Mouse (Mus musculus): Measurements from ENCODE around the gene Ptpn21. TPM values are rescaled to one million over a fixed set of nuclear protein-coding genes. Genes with fewer than 3 reads are reported as not detected.

The Ptpn21 gene
- polyA plus RNA-seq, 1 experiment from 2014 or later: 10.8 TPM

- whole genome bisulfite sequencing: 27% methylated on average over 3 of the region's 3 CpGs
- ATAC-seq (ENCODE audit: insufficient number of reproducible peaks, low FRiP score, low TSS enrichment, low read depth): no peak
- no peak overlapping the region for H3K4me2 ChIP-seq
These were observed 16.6 kb downstream of the Ptpn21 start for GRCm38 (mm10) chr12:98720628-98721027.

GRCm38 (mm10) chr12:98716142-98716541 lies 21.1 kb downstream of the Ptpn21 start:
- ATAC-seq (ENCODE audit: insufficient number of reproducible peaks, low FRiP score, low TSS enrichment, low read depth): no peak
- H3K9ac ChIP-seq: no peak overlapping the region
- no peak overlapping the region for H3K4me3 ChIP-seq
- H3K4me1 ChIP-seq: 0 out of 2 replicates have a peak, but pooled peaks cover 3% of the 10 kb centered on the region
- WGBS: 91% methylated on average over 2 of the region's 2 CpGs
- no peaks in the 10 kb centered on the region for H3K9me3 ChIP-seq
- no peak overlapping the region for H3K4me2 ChIP-seq
- no peaks in the 10 kb centered on the region for H3K27me3 ChIP-seq
- H3K27ac ChIP-seq: no peak overlapping the region
- H3K36me3 ChIP-seq: no peaks in the 10 kb centered on the region

More at GRCm38 (mm10) chr12:98720628-98721027, 16.6 kb downstream of the Ptpn21 start:
- Histone ChIP-seq H3K36me3 (no peaks in the 10 kb centered on the region; the same call in 1 of the 2 replicates), H3K27ac (no peak overlapping the region), H3K4me3 (no peak overlapping the region), H3K27me3 (no peaks in the 10 kb centered on the region), H3K9ac (no peak overlapping the region), H3K4me1 (no peaks in the 10 kb centered on the region), H3K9me3 (no peaks in the 10 kb centered on the region)

GRCm38 (mm10) chr12:98714757-98715156 lies 22.4 kb downstream of the Ptpn21 start:
- no peaks in the 10 kb centered on the region for H3K9me3 ChIP-seq
- no peaks in the 10 kb centered on the region for H3K36me3 ChIP-seq
- H3K4me2 ChIP-seq: no peak overlapping the region
- WGBS: 42% methylated on average over 11 of the region's 11 CpGs
- H3K9ac ChIP-seq: no peak overlapping the region
- H3K4me3 ChIP-seq: no peak overlapping the region
- no peaks in the 10 kb centered on the region for H3K27me3 ChIP-seq
- H3K4me1 ChIP-seq: 0 out of 2 replicates have a peak, but pooled peaks cover 3% of the 10 kb centered on the region
- no peak overlapping the region for H3K27ac ChIP-seq
- no peak for ATAC-seq (ENCODE audit: insufficient number of reproducible peaks, low FRiP score, low TSS enrichment, low read depth)

- no peak for ATAC-seq (ENCODE audit: insufficient number of reproducible peaks, low FRiP score, low TSS enrichment, low read depth)
- WGBS: 51% methylated on average over 7 of the region's 7 CpGs
- no peak overlapping the region for H3K4me2 ChIP-seq
These were observed 23.5 kb downstream of the Ptpn21 start for GRCm38 (mm10) chr12:98713621-98714103.

GRCm38 (mm10) chr12:98712819-98713218 lies 24.4 kb downstream of the Ptpn21 start:
- no peaks in the 10 kb centered on the region for H3K9me3 ChIP-seq
- ATAC-seq (ENCODE audit: insufficient number of reproducible peaks, low FRiP score, low TSS enrichment, low read depth): no peak
- H3K4me3 ChIP-seq: no peak overlapping the region
- H3K36me3 ChIP-seq: no peaks in the 10 kb centered on the region
- no peaks in the 10 kb centered on the region for H3K27me3 ChIP-seq
- no peak overlapping the region for H3K27ac ChIP-seq
- WGBS: 77% methylated on average over 6 of the region's 6 CpGs
- no peak overlapping the region for H3K4me2 ChIP-seq
- H3K4me1 ChIP-seq: 0 out of 2 replicates have a peak, but pooled peaks cover 3% of the 10 kb centered on the region
- no peak overlapping the region for H3K9ac ChIP-seq

More at GRCm38 (mm10) chr12:98713621-98714103, 23.5 kb downstream of the Ptpn21 start:
- Histone ChIP-seq H3K27ac (no peak overlapping the region), H3K4me3 (no peak overlapping the region), H3K9ac (no peak overlapping the region), H3K27me3 (no peaks in the 10 kb centered on the region), H3K4me1 (0 out of 2 replicates have a peak, but pooled peaks cover 3% of the 10 kb centered on the region), H3K9me3 (no peaks in the 10 kb centered on the region), H3K36me3 (no peaks in the 10 kb centered on the region)

GRCm38 (mm10) chr12:98703961-98704360 lies 33.2 kb downstream of the Ptpn21 start:
- Histone ChIP-seq H3K9ac (no peak overlapping the region), H3K4me3 (no peak overlapping the region), H3K9me3 (no peaks in the 10 kb centered on the region), H3K27ac (no peak overlapping the region), H3K4me1 (no peaks in the 10 kb centered on the region), H3K36me3 (peaks cover 21% of the 10 kb centered on the region), H3K27me3 (no peaks in the 10 kb centered on the region), H3K4me2 (no peak overlapping the region)
- no peak for ATAC-seq (ENCODE audit: insufficient number of reproducible peaks, low FRiP score, low TSS enrichment, low read depth)
- WGBS: 85% methylated on average over 10 of the region's 10 CpGs

- Histone ChIP-seq H3K9ac (no peak overlapping the region), H3K4me1 (no peaks in the 10 kb centered on the region), H3K9me3 (no peaks in the 10 kb centered on the region), H3K27ac (no peak overlapping the region), H3K36me3 (peaks cover 21% of the 10 kb centered on the region), H3K4me3 (no peak overlapping the region), H3K27me3 (no peaks in the 10 kb centered on the region), H3K4me2 (no peak overlapping the region)
- 46% methylated on average over 2 of the region's 2 CpGs for WGBS
- ATAC-seq (ENCODE audit: insufficient number of reproducible peaks, low FRiP score, low TSS enrichment, low read depth): no peak
These were observed 33.7 kb downstream of the Ptpn21 start for GRCm38 (mm10) chr12:98703554-98703953.

- Histone ChIP-seq H3K36me3 (peaks cover 21% of the 10 kb centered on the region), H3K27me3 (no peaks in the 10 kb centered on the region), H3K4me3 (no peak overlapping the region), H3K9me3 (no peaks in the 10 kb centered on the region), H3K4me2 (no peak overlapping the region), H3K9ac (no peak overlapping the region), H3K27ac (no peak overlapping the region), H3K4me1 (no peaks in the 10 kb centered on the region)
- 88% methylated on average over 9 of the region's 9 CpGs for WGBS
- no peak for ATAC-seq (ENCODE audit: insufficient number of reproducible peaks, low FRiP score, low TSS enrichment, low read depth)
These were observed 35.6 kb downstream of the Ptpn21 start for GRCm38 (mm10) chr12:98701564-98701963.

GRCm38 (mm10) chr12:98697202-98697601 lies 40.0 kb downstream of the Ptpn21 start:
- H3K9ac ChIP-seq: no peak overlapping the region
- no peak overlapping the region for H3K4me3 ChIP-seq
- peaks cover 19% of the 10 kb centered on the region for H3K36me3 ChIP-seq
- no peak overlapping the region for H3K4me2 ChIP-seq
- no peak overlapping the region for H3K27ac ChIP-seq
- WGBS: 46% methylated on average over 5 of the region's 5 CpGs
- H3K9me3 ChIP-seq: no peaks in the 10 kb centered on the region
- ATAC-seq (ENCODE audit: insufficient number of reproducible peaks, low FRiP score, low TSS enrichment, low read depth): no peak
- no peaks in the 10 kb centered on the region for H3K4me1 ChIP-seq
- no peaks in the 10 kb centered on the region for H3K27me3 ChIP-seq

GRCm38 (mm10) chr12:98690230-98690629 lies 47.0 kb downstream of the Ptpn21 start:
- peaks cover 49% of the 10 kb centered on the region for H3K36me3 ChIP-seq
- WGBS: 85% methylated on average over 8 of the region's 8 CpGs
- no peak overlapping the region for H3K4me2 ChIP-seq
- H3K27me3 ChIP-seq: no peaks in the 10 kb centered on the region
- H3K9me3 ChIP-seq: no peaks in the 10 kb centered on the region
- no peak for ATAC-seq (ENCODE audit: insufficient number of reproducible peaks, low FRiP score, low TSS enrichment, low read depth)
- H3K4me3 ChIP-seq: no peak overlapping the region
- no peak overlapping the region for H3K9ac ChIP-seq
- no peaks in the 10 kb centered on the region for H3K4me1 ChIP-seq
- H3K27ac ChIP-seq: no peak overlapping the region

- Histone ChIP-seq H3K4me1 (no peaks in the 10 kb centered on the region), H3K9me3 (no peaks in the 10 kb centered on the region), H3K4me2 (no peak overlapping the region), H3K36me3 (peaks cover 56% of the 10 kb centered on the region), H3K4me3 (no peak overlapping the region), H3K9ac (no peak overlapping the region), H3K27me3 (no peaks in the 10 kb centered on the region), H3K27ac (no peak overlapping the region; the same call in 1 of the 2 replicates)
- ATAC-seq (ENCODE audit: insufficient number of reproducible peaks, low FRiP score, low TSS enrichment, low read depth): no peak
- WGBS: 67% methylated on average over 6 of the region's 6 CpGs
These were observed 53.6 kb downstream of the Ptpn21 start for GRCm38 (mm10) chr12:98683574-98683973.

- Histone ChIP-seq H3K27me3 (no peaks in the 10 kb centered on the region), H3K36me3 (peaks cover 56% of the 10 kb centered on the region), H3K4me1 (no peaks in the 10 kb centered on the region), H3K27ac (no peak overlapping the region; the same call in 1 of the 2 replicates), H3K4me3 (no peak overlapping the region), H3K9me3 (no peaks in the 10 kb centered on the region), H3K9ac (no peak overlapping the region), H3K4me2 (no peak overlapping the region)
- 70% methylated on average over 11 of the region's 11 CpGs for whole genome bisulfite sequencing
- no peak for ATAC-seq (ENCODE audit: insufficient number of reproducible peaks, low FRiP score, low TSS enrichment, low read depth)
These were observed 54.0 kb downstream of the Ptpn21 start for GRCm38 (mm10) chr12:98683171-98683570.

- Histone ChIP-seq H3K27ac (no peak overlapping the region), H3K4me1 (no peaks in the 10 kb centered on the region), H3K9me3 (no peaks in the 10 kb centered on the region), H3K9ac (no peak overlapping the region), H3K4me2 (no peak overlapping the region), H3K36me3 (peaks cover 47% of the 10 kb centered on the region), H3K4me3 (no peak overlapping the region), H3K27me3 (no peaks in the 10 kb centered on the region)
- no peak for ATAC-seq (ENCODE audit: insufficient number of reproducible peaks, low FRiP score, low TSS enrichment, low read depth)
- 81% methylated on average over 15 of the region's 15 CpGs for WGBS
These were observed 55.0 kb downstream of the Ptpn21 start for GRCm38 (mm10) chr12:98682196-98682595.

Data from limb, embryonic 15.5 days (tissue).